Mouse (Mus musculus) myocyte (in vitro differentiated cells): ENCODE results near the gene Mroh8. TPM values are rescaled to one million over a fixed set of nuclear protein-coding genes. Genes with fewer than 3 reads are reported as not detected.
A peak's percentile ranks its signal among the peaks of the same experiment; 100 is the strongest.

ENCODE experiments used
- H3K27me3 ChIP-seq: one replicate; pipeline ENCODE4 v1.6.1; 2011; ENCODE audit not compliant: control insufficient read depth, insufficient read depth, insufficient read length
- H3K36me3 ChIP-seq: one replicate; pipeline ENCODE4 v1.6.1; 2011; ENCODE audit not compliant: control insufficient read depth, insufficient read depth
- H3K4me2 ChIP-seq: one replicate; pipeline ENCODE4 v1.6.1; 2011; ENCODE audit warnings: low read depth, control low read depth
- H3K4me3 ChIP-seq: one replicate; pipeline ENCODE4 v1.5.1; 2011; ENCODE audit warnings: mild to moderate bottlenecking, control low read depth, moderate library complexity
- H3K79me2 ChIP-seq: one replicate; pipeline ENCODE4 v1.6.1; 2011; ENCODE audit not compliant: control insufficient read depth, insufficient read depth
- H3ac ChIP-seq: one replicate; pipeline ENCODE4 v1.6.1; 2011; ENCODE audit not compliant: control insufficient read depth, insufficient read length
- CEBPB ChIP-seq: IDR thresholded peaks from 2 replicates; pipeline ENCODE4 v1.6.1; 2011; ENCODE audit warnings: mild to moderate bottlenecking, moderate library complexity; ENCODE audit not compliant: poor library complexity, insufficient read depth, severe bottlenecking
- E2F4 ChIP-seq: IDR thresholded peaks from one replicate; pipeline ENCODE4 v1.6.1; 2011; ENCODE audit warnings: mild to moderate bottlenecking, control low read depth, moderate library complexity; ENCODE audit not compliant: insufficient read depth
- MAX ChIP-seq: IDR thresholded peaks from one replicate; pipeline ENCODE4 v1.6.1; 2011; ENCODE audit warnings: low read depth, mild to moderate bottlenecking, control low read depth
- MYOD1 ChIP-seq, 3 experiments: IDR thresholded peaks; one replicate each; pipeline ENCODE4 v1.6.1; 2011; ENCODE audit warnings: control low read depth in 2 of 3, low read depth in 2 of 3, mild to moderate bottlenecking in 2 of 3, moderate library complexity in 1 of 3; ENCODE audit not compliant: insufficient read length in 2 of 3, control insufficient read depth in 1 of 3
- MYOG ChIP-seq, 3 experiments: IDR thresholded peaks; one replicate each; pipeline ENCODE4 v1.6.1; 2011; ENCODE audit warnings: control low read depth in 2 of 3, low read depth in 2 of 3, mild to moderate bottlenecking in 2 of 3; ENCODE audit not compliant: insufficient read length in 2 of 3, control insufficient read depth in 1 of 3, insufficient read depth in 1 of 3
- POLR2A ChIP-seq: IDR thresholded peaks from one replicate; pipeline ENCODE4 v1.6.1; 2011; ENCODE audit warnings: low read depth, mild to moderate bottlenecking, control low read depth, moderate library complexity; ENCODE audit not compliant: insufficient read length
- POLR2AphosphoS2 ChIP-seq: IDR thresholded peaks from one replicate; pipeline ENCODE4 v1.6.1; 2011; ENCODE audit warnings: low read depth, control low read depth; ENCODE audit not compliant: insufficient read length
- REST ChIP-seq: IDR thresholded peaks from one replicate; pipeline ENCODE4 v1.6.1; 2011; ENCODE audit warnings: mild to moderate bottlenecking, control low read depth, moderate library complexity; ENCODE audit not compliant: insufficient read depth, insufficient read length
- SRF ChIP-seq: IDR thresholded peaks from one replicate; pipeline ENCODE4 v1.6.1; 2011; ENCODE audit warnings: low read depth; ENCODE audit not compliant: control insufficient read depth, insufficient read length
- TCF12 ChIP-seq: IDR thresholded peaks from one replicate; pipeline ENCODE4 v1.6.1; 2011; ENCODE audit warnings: mild to moderate bottlenecking, control low read depth; ENCODE audit not compliant: poor library complexity, insufficient read depth, severe bottlenecking
- TCF3 ChIP-seq: IDR thresholded peaks from one replicate; pipeline ENCODE4 v1.6.1; 2011; ENCODE audit warnings: low read depth, control low read depth; ENCODE audit not compliant: insufficient read length
- USF1 ChIP-seq: IDR thresholded peaks from one replicate; pipeline ENCODE4 v1.6.1; 2011; ENCODE audit warnings: low read depth, mild to moderate bottlenecking, control low read depth, moderate library complexity
- polyA plus RNA-seq: library from polyadenylated mRNA; unstranded; fragments of >200 nt; fragmentation: generic; extraction: Trizol; gene quantifications from one replicate; pipeline ENCODE4 v1.2.1, GENCODE M21; 2012; ENCODE audit warnings: missing spikeins

Gene Mroh8
- polyA plus RNA-seq, 1 experiment = 0.10 TPM

- Histone ChIP-seq H3K36me3 (peaks cover 51% of the 10 kb centered on the region), H3K79me2 (peaks cover 9% of the 10 kb centered on the region), H3K27me3 (no peaks in the 10 kb centered on the region), H3K4me3 (no peak overlapping the region), H3K4me2 (no peak overlapping the region), H3ac (no peak overlapping the region)
- TF ChIP-seq TCF3 (no peak), MYOD1 (IDR thresholded peaks at IDR 0.05; ENCODE audit: control insufficient read depth in 1 of 3, insufficient read length in 2 of 3, low read depth in 2 of 3) (no peak), USF1 (no peak), POLR2A (no peak), SRF (no peak), MYOG (IDR thresholded peaks at IDR 0.05; ENCODE audit: control insufficient read depth in 1 of 3, insufficient read depth in 1 of 3, insufficient read length in 2 of 3, low read depth in 2 of 3) (no peak)
These were observed 9.6 kb upstream of the Mroh8 start for GRCm38 (mm10) chr2:157288996-157289395.

- H3K4me3 ChIP-seq = no peak overlapping the region
- no peak for TF ChIP-seq MAX
- TF ChIP-seq E2F4 = no peak
- TF ChIP-seq POLR2AphosphoS2 = no peak
- TF ChIP-seq SRF = no peak
- TF ChIP-seq TCF12 = no peak
- TF ChIP-seq POLR2A = no peak
- TF ChIP-seq MYOD1 (IDR thresholded peaks at IDR 0.05; ENCODE audit: control insufficient read depth in 1 of 3, insufficient read length in 2 of 3, low read depth in 2 of 3) = no peak
- no peak for TF ChIP-seq TCF3
- no peak for TF ChIP-seq MYOG (IDR thresholded peaks at IDR 0.05; ENCODE audit: control insufficient read depth in 1 of 3, insufficient read depth in 1 of 3, insufficient read length in 2 of 3, low read depth in 2 of 3)
- no peak for TF ChIP-seq USF1
- TF ChIP-seq REST = no peak
- TF ChIP-seq CEBPB = no peak
- no peaks in the 10 kb centered on the region for H3K27me3 ChIP-seq
- H3K36me3 ChIP-seq = peaks cover 38% of the 10 kb centered on the region
- H3ac ChIP-seq = no peak overlapping the region
- no peak overlapping the region for H3K4me2 ChIP-seq
- peaks cover 10% of the 10 kb centered on the region for H3K79me2 ChIP-seq
These were observed 8.2 kb upstream of the Mroh8 start for GRCm38 (mm10) chr2:157287542-157287941.

GRCm38 (mm10) chr2:157283321-157283720 is 4.0 kb upstream of the Mroh8 start:
- Histone ChIP-seq H3K4me2 (no peak overlapping the region), H3K27me3 (no peaks in the 10 kb centered on the region), H3ac (no peak overlapping the region), H3K36me3 (peaks cover 25% of the 10 kb centered on the region), H3K79me2 (peaks cover 38% of the 10 kb centered on the region), H3K4me3 (no peak overlapping the region)
- TF ChIP-seq USF1 (no peak), MYOG (IDR thresholded peaks at IDR 0.05; ENCODE audit: control insufficient read depth in 1 of 3, insufficient read depth in 1 of 3, insufficient read length in 2 of 3, low read depth in 2 of 3) (no peak), SRF (no peak), TCF12 (no peak), REST (no peak), MAX (no peak), CEBPB (no peak), POLR2A (no peak), E2F4 (no peak), MYOD1 (IDR thresholded peaks at IDR 0.05; ENCODE audit: control insufficient read depth in 1 of 3, insufficient read length in 2 of 3, low read depth in 2 of 3) (no peak), TCF3 (no peak), POLR2AphosphoS2 (no peak)

GRCm38 (mm10) chr2:157278717-157279415 is 483 bp downstream of the Mroh8 start, which contains the start of gene Rpn2:
Gene Rpn2, plus strand, starts transcription at chr2:157279017.
- Histone ChIP-seq H3K4me2 (peak within 1 kb of the TSS; percentile 79), H3K27me3 (no peaks in the 10 kb centered on the region), H3K36me3 (peaks cover 5% of the 10 kb centered on the region), H3K79me2 (peaks cover 33% of the 10 kb centered on the region), H3K4me3 (peak within 1 kb of the TSS; percentile 52), H3ac (peak within 1 kb of the TSS; percentile 74)
- TF ChIP-seq SRF = peak; percentile 48
- peak; percentile 7 for TF ChIP-seq POLR2AphosphoS2
- no peak for TF ChIP-seq TCF3
- TF ChIP-seq USF1 = no peak
- no peak for TF ChIP-seq CEBPB
- peak; percentile 83 for TF ChIP-seq POLR2A
- no peak for TF ChIP-seq TCF12
- TF ChIP-seq E2F4 = peak; percentile 99
- no peak for TF ChIP-seq MYOG (IDR thresholded peaks at IDR 0.05; ENCODE audit: control insufficient read depth in 1 of 3, insufficient read depth in 1 of 3, insufficient read length in 2 of 3, low read depth in 2 of 3)

GRCm38 (mm10) chr2:157263832-157264231 is 15.5 kb downstream of the Mroh8 start:
- TF ChIP-seq CEBPB = no peak
- TF ChIP-seq TCF3 = no peak
- no peak for TF ChIP-seq MYOG (IDR thresholded peaks at IDR 0.05; ENCODE audit: control insufficient read depth in 1 of 3, insufficient read depth in 1 of 3, insufficient read length in 2 of 3, low read depth in 2 of 3)
- TF ChIP-seq POLR2A = no peak
- no peak for TF ChIP-seq MAX
- no peak for TF ChIP-seq E2F4
- TF ChIP-seq SRF = no peak

More at GRCm38 (mm10) chr2:157263832-157264231, 15.5 kb downstream of the Mroh8 start:
- Histone ChIP-seq H3K36me3 (no peaks in the 10 kb centered on the region), H3K4me2 (no peak overlapping the region), H3K4me3 (no peak overlapping the region), H3ac (no peak overlapping the region), H3K79me2 (no peaks in the 10 kb centered on the region), H3K27me3 (peaks cover 52% of the 10 kb centered on the region)
